Mouse (Mus musculus): ENCODE data around the gene Hal. TPM values are rescaled to one million over a fixed set of nuclear protein-coding genes. Genes with fewer than 3 reads are reported as not detected.
"Not testable (repeated sequence)": the region's sequence is repeated elsewhere in the genome, so short reads cannot be mapped to it uniquely, and the experiment has no call there.

Gene Hal
- polyA plus RNA-seq, 1 experiment from 2014 or later: 0.16 TPM

DNA sequence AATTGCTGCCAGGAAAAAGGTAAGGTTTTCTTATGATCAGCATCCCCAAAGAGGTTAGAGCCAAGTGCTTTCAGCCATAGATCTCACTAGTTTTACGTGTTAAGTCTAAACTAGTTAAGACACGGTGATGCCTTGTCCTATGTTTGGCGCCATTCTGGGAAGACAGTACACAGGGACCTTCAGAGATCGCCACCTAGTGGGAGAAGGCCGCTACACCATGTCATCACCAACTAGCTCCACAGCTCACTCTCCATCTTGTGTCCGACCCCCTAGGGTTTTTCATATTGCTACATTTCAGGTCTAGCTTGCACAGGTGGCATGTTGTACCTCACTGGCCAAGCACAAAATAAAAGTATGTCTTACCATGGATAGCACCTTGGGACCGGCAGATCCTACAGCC, 60.4 kb downstream of the Hal start:
- peaks cover 8% of the 10 kb centered on the region for H3K4me1 ChIP-seq
- WGBS: 16% methylated on average over 7 of the region's 7 CpGs
- peak overlapping the region; percentile 46; the same call in 1 of the 2 replicates for H3K27ac ChIP-seq (replicated peaks)
- H3K9me3 ChIP-seq (replicated peaks): no peaks in the 10 kb centered on the region
- peaks cover 8% of the 10 kb centered on the region; the same call in 1 of the 2 replicates for H3K27me3 ChIP-seq (ENCODE audit: low read depth, poor library complexity, severe bottlenecking)
- H3K4me3 ChIP-seq: no peak overlapping the region
- H3K36me3 ChIP-seq: no peaks in the 10 kb centered on the region
- DNase-seq (ENCODE audit: low spot score): peak; percentile 80

DNA sequence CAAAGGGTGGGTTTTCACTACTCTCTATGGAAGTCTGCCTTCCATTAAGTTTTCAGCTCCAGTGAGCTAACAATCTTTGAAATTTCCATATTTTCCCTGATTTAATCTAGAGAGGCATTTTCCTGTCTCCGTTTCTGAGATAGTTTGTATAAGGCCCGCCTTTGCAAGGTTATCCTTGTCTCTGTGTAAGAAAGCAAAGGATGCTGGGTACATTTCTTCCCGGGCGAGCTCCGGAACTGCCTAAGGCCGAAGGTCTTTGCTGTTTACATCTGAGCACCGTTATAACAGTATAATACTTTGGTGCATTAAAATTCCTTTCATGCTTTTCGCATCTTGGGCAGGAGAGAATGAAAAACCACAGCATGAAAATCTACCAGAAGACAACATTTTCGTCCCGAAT, 61.3 kb downstream of the Hal start:
- Histone ChIP-seq H3K9me3 (replicated peaks) (no peaks in the 10 kb centered on the region), H3K4me1 (peaks cover 8% of the 10 kb centered on the region), H3K4me3 (no peak overlapping the region), H3K27me3 (ENCODE audit: low read depth, poor library complexity, severe bottlenecking) (peaks cover 8% of the 10 kb centered on the region; the same call in 1 of the 2 replicates), H3K36me3 (no peaks in the 10 kb centered on the region), H3K27ac (replicated peaks) (no peak overlapping the region)
- 92% methylated on average over 10 of the region's 10 CpGs for WGBS
- no peak for DNase-seq (ENCODE audit: low spot score)

DNA sequence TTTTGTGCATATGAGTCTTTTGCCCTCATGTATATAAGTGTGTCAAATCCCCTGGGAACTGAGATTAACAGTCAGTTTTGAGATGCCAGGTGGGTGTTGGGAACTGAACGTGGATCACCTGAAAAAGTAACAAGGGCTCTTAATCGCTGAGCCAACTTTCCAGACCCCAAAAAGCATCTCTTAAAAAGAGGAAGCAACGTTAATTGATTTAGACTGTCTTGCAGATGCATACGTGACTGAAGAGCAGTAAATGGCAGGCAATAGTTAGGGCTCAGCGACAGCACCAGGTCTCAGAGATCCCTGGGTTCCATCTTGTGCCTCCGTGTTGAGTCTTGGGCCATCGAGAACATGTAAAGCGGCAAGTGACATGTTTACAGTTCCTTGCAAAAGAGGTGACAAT, 64.0 kb downstream of the Hal start:
- Histone ChIP-seq H3K4me3 (no peak overlapping the region), H3K27me3 (ENCODE audit: low read depth, poor library complexity, severe bottlenecking) (peaks cover 8% of the 10 kb centered on the region; the same call in 1 of the 2 replicates), H3K36me3 (no peaks in the 10 kb centered on the region), H3K9me3 (replicated peaks) (no peaks in the 10 kb centered on the region), H3K4me1 (no peaks in the 10 kb centered on the region), H3K27ac (replicated peaks) (no peak overlapping the region)
- WGBS: 91% methylated on average over 8 of the region's 8 CpGs
- DNase-seq (ENCODE audit: low spot score): no peak

DNA sequence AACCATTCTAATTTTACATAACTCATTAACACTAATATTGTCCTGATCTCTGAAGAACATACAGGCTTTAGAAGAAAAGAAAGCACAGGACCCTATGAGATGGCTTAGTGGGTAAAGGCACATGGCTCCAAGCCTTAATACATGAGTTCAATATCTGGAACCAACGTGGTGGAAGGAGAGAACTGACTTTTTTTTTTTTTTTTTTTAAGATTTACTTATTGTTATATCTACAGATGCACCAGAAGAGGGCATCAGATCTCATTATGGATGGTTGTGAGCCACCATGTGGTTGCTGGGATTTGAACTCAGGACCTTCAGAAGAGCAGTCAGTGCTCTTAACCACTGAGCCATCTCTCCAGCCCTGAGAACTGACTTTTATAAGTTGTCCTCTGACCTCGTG, 69.4 kb downstream of the Hal start:
- H3K27ac ChIP-seq (replicated peaks); H3K27me3 ChIP-seq (ENCODE audit: low read depth, poor library complexity, severe bottlenecking); H3K9me3 ChIP-seq (replicated peaks); DNase-seq (ENCODE audit: low spot score); H3K36me3 ChIP-seq; H3K4me3 ChIP-seq; H3K4me1 ChIP-seq: not testable (repeated sequence)
- WGBS: 80% methylated on average over 2 of the region's 2 CpGs

DNA sequence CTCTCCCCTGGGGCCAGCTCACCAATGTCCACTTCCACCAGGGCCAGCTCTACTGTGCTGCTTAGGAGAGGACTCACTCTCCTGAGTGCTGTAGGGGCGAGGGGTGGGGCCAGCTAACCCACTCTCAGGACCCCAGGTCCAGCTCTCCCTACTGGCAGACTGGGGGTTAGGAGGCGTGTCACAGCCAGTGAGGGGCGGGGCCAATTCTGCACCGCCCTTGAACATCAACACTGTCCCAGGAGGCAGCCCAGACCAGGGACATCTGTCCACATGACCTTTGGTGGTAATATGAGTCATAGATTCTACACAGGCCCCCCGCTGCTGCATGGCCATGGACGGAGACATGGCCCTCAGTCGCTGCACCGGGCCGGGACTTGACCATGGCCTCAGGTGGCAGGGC, 71.2 kb downstream of the Hal start:
- Histone ChIP-seq H3K27ac (replicated peaks) (no peak overlapping the region), H3K4me1 (no peaks in the 10 kb centered on the region)
- WGBS: 51% methylated on average over 9 of the region's 9 CpGs

DNA sequence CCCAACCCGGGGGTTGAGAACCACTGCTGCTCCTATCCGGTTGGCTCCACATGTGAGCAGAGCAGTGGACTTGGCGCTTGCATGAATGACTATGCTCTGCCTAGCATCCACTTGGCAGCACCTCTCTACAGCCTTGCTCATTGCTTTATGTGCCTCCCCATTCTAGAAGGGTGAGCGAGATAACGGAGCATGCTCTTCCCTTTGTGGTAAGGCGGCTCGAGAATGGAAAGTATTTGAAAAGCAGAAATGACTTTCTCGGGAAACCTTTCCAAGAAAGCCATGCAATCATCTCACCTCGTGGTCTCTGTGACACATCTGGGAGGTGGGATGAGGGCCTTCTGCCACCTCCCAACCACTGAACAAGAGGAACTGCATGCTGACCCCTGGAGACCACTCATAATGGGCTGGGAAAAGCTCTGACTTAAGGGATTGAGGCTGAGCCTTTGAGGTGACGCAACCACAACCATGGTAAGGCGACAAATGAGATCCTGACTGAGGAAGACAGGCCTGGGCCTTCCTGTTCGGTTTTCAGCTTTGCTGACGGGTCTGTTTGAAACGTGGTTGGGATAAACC, 76.0 kb downstream of the Hal start:
- no peak overlapping the region for H3K4me3 ChIP-seq
- WGBS: 93% methylated on average over 14 of the region's 14 CpGs

More for the DNA sequence above, 71.2 kb downstream of the Hal start:
- Histone ChIP-seq H3K36me3 (no peaks in the 10 kb centered on the region), H3K4me3 (no peak overlapping the region), H3K9me3 (replicated peaks) (no peaks in the 10 kb centered on the region), H3K27me3 (ENCODE audit: low read depth, poor library complexity, severe bottlenecking) (no peaks in the 10 kb centered on the region)
- DNase-seq (ENCODE audit: low spot score): no peak

DNA sequence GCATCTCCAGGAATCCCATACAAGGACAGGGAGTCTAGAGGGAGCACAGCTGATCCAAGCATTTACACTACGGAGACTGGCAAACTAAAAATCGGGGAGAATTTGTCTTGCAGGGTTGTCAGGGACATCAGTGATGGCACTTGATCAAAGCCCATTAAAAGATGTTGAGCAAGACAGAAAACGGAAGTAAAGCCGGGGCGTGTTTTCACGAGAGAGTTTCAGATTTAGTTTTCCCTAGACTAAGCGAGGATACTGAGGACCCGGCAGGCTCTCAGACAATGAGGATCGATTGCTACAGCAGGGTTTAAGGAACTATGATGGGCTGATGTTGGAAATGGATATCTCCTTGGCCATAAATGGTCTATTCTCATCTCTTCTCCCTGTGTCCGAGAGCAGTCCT, 78.5 kb downstream of the Hal start:
- H3K4me3 ChIP-seq: no peak overlapping the region
- H3K36me3 ChIP-seq: no peaks in the 10 kb centered on the region
- no peak overlapping the region for H3K27ac ChIP-seq (replicated peaks)
- no peaks in the 10 kb centered on the region for H3K27me3 ChIP-seq (ENCODE audit: low read depth, poor library complexity, severe bottlenecking)
- DNase-seq (ENCODE audit: low spot score): no peak
- no peaks in the 10 kb centered on the region for H3K4me1 ChIP-seq
- WGBS: 90% methylated on average over 10 of the region's 10 CpGs
- no peaks in the 10 kb centered on the region for H3K9me3 ChIP-seq (replicated peaks)

More for the DNA sequence above, 76.0 kb downstream of the Hal start:
- Histone ChIP-seq H3K9me3 (replicated peaks) (no peaks in the 10 kb centered on the region), H3K27ac (replicated peaks) (no peak overlapping the region), H3K36me3 (no peaks in the 10 kb centered on the region), H3K27me3 (ENCODE audit: low read depth, poor library complexity, severe bottlenecking) (no peaks in the 10 kb centered on the region), H3K4me1 (no peaks in the 10 kb centered on the region)
- no peak for DNase-seq (ENCODE audit: low spot score)

DNA sequence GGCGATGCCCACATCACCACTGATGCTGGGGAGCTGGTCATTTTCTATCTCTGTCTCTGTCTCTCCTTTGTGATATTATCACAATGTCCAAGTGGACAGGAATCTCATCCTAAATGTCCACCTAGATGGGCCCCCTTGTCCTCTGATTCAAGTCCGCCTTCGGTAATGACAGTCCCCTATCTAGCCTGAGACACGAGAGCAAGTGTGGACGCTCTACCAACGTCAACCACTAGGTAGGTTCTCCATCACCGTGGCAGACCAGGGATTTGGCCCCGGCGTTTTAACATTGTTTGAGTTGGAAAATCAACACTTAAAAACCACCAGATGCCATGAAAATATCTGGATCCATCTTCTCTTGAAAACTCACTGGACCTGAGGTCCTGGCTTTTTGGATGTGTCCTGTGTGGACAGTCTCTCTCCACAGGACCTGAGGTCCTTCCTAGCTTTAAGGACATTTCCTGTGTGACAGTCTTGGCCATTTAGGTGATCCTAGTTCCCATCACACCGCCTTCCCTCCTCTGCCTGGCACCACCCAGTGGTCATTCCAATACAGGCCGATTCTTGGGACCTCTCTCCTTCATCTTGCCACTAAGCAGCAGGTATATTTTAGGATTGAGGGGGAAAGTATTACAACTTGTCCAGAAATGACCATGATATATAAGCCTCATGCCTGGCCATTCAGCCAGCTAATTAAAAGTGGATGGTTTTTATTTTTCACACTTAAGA, 79.4 kb downstream of the Hal start:
- 87% methylated on average over 11 of the region's 11 CpGs for WGBS
- H3K4me1 ChIP-seq: no peaks in the 10 kb centered on the region
- no peaks in the 10 kb centered on the region for H3K9me3 ChIP-seq (replicated peaks)
- no peak for DNase-seq (ENCODE audit: low spot score)
- H3K27me3 ChIP-seq (ENCODE audit: low read depth, poor library complexity, severe bottlenecking): no peaks in the 10 kb centered on the region
- no peak overlapping the region for H3K4me3 ChIP-seq
- no peaks in the 10 kb centered on the region for H3K36me3 ChIP-seq
- H3K27ac ChIP-seq (replicated peaks): no peak overlapping the region

DNA sequence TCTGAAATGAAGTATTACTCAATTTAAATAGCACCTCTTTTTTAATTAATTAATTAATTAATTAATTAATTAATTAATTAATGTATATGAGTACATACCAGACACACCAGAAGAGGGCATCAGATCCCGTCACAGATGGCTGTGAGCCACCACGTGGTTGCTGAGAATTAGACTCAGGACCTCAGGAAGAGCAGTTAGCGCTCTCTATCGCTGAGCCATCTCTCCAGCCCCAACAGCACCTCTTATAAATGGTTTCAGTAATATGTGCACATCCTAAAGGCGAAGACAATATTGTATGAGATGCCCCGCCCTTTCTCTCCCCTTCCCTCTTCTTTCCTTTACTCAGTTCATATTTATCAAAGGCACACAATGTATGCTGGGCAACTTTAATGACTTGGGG, 80.1 kb downstream of the Hal start:
- WGBS: 83% methylated on average over 6 of the region's 6 CpGs
- Histone ChIP-seq H3K27me3 (ENCODE audit: low read depth, poor library complexity, severe bottlenecking) (no peaks in the 10 kb centered on the region), H3K4me1 (no peaks in the 10 kb centered on the region), H3K9me3 (replicated peaks) (no peaks in the 10 kb centered on the region), H3K27ac (replicated peaks) (no peak overlapping the region), H3K36me3 (no peaks in the 10 kb centered on the region), H3K4me3 (no peak overlapping the region)
- DNase-seq (ENCODE audit: low spot score): no peak

Other genes with a start within 250 kb of the Hal start
- 9.8 and 10.6 TPM in 2 replicates for gene Elk3, start 177.6 kb upstream of the Hal start, polyA plus RNA-seq (2016; fragmentation: Nextera tagmentation; extraction: Ambion mirVana)
- 153 TPM in 2 replicates for gene Lta4h, start 35.4 kb upstream of the Hal start, polyA plus RNA-seq (2016; fragmentation: Nextera tagmentation; extraction: Ambion mirVana)
- 0.22 and 0.25 TPM in 2 replicates for gene Amdhd1, start 51.3 kb downstream of the Hal start, polyA plus RNA-seq (2016; fragmentation: Nextera tagmentation; extraction: Ambion mirVana)
- 0.31 and 0.36 TPM in 2 replicates for gene Ccdc38, start 51.9 kb downstream of the Hal start, polyA plus RNA-seq (2016; fragmentation: Nextera tagmentation; extraction: Ambion mirVana)
- 165 and 191 TPM in 2 replicates for gene Snrpf, start 100.9 kb downstream of the Hal start, polyA plus RNA-seq (2016; fragmentation: Nextera tagmentation; extraction: Ambion mirVana)
- gene Ntn4, start 151.9 kb downstream of the Hal start, polyA plus RNA-seq (2016; fragmentation: Nextera tagmentation; extraction: Ambion mirVana): 0.89 and 1.2 TPM in 2 replicates